Mouse (Mus musculus): ENCODE measurements around the gene Rgs7bp. TPM values are rescaled to one million over a fixed set of nuclear protein-coding genes. Genes with fewer than 3 reads are reported as not detected.
"Not testable (repeated sequence)": the region's sequence is repeated elsewhere in the genome, so short reads cannot be mapped to it uniquely, and the experiment has no call there.

Rgs7bp gene
- polyA plus RNA-seq, 1 experiment from 2014 or later = 2.1 TPM

DNA sequence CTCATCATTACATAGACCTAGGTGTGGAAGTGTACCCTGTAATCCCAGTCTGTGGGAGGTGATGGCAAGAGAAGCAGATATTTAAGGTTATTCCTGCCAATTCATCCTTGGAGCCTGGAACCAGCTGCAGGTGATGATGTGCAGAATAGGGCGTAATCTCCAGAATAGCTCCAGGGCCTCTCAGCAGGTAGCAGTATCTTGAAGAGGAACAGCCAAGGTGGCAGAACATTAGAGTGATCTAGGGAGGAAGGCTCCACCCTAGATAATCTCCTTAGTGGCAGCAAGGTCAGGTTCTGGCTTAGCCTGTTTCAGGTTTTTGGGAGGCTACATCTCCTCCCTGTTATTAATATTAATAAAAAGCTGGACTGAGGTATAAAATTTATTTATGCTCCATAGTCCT is 143.7 kb downstream of the Rgs7bp start:
- WGBS = 88% methylated on average over 1 of the region's 1 CpGs
- not testable (repeated sequence) for H3K27me3 ChIP-seq (ENCODE audit: insufficient read depth, poor library complexity, severe bottlenecking)

DNA sequence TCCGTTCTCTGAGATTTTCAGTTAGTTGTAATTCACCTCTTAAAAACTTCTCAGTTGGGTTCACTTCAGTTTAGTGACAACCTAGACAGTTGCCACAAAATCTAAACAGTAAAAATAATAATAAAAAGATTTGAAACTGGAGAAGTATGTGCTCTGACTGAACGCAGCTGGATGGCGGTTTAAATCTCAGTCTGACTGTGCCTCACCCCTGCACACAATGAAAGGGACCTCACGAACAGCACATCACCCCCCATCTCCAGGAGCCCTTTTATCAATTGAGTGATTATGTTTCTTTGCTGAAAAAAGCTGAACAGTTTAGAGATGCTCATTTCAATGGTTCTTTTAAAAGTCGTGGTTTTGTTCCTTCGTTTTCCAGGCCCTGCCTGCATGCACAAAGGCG is 146.0 kb downstream of the Rgs7bp start:
- Histone ChIP-seq H3K27ac (no peak overlapping the region), H3K4me3 (no peak overlapping the region), H3K36me3 (no peaks in the 10 kb centered on the region), H3K4me1 (peaks cover 6% of the 10 kb centered on the region; the same call in 1 of the 2 replicates), H3K9me3 (no peaks in the 10 kb centered on the region), H3K27me3 (ENCODE audit: insufficient read depth, poor library complexity, severe bottlenecking) (no peaks in the 10 kb centered on the region)
- WGBS = 62% methylated on average over 7 of the region's 7 CpGs
- DNase-seq (ENCODE audit: low spot score) = no peak

More for the DNA sequence above, 143.7 kb downstream of the Rgs7bp start:
- H3K27ac ChIP-seq; DNase-seq (ENCODE audit: low spot score); H3K4me3 ChIP-seq; H3K4me1 ChIP-seq; H3K9me3 ChIP-seq; H3K36me3 ChIP-seq: not testable (repeated sequence)

Other genes starting within 250 kb of the Rgs7bp start
- gene Cwc27, start 237.8 kb downstream of the Rgs7bp start, polyA plus RNA-seq (2016; fragmentation: Nextera tagmentation; extraction: Ambion mirVana) = 21.4 and 29.7 TPM in 2 replicates
- gene Shisal2b, start 191.0 kb downstream of the Rgs7bp start, polyA plus RNA-seq (2016; fragmentation: Nextera tagmentation; extraction: Ambion mirVana) = 0.15 and 0.20 TPM in 2 replicates
- gene 4933425L06Rik, start 27.2 kb upstream of the Rgs7bp start, polyA plus RNA-seq (2016; fragmentation: Nextera tagmentation; extraction: Ambion mirVana) = not detected in 2 replicates
- gene Rnf180, start 239.9 kb upstream of the Rgs7bp start, polyA plus RNA-seq (2016; fragmentation: Nextera tagmentation; extraction: Ambion mirVana) = 1.5 and 3.2 TPM in 2 replicates

Data from heart, embryonic 10.5 days (tissue).